Mouse (Mus musculus) erythroblast, adult 5-6 weeks (primary cell): ENCODE data around the gene Scnm1. TPM values are rescaled to one million over a fixed set of nuclear protein-coding genes. Genes with fewer than 3 reads are reported as not detected.
"Not testable (repeated sequence)": the region's sequence is repeated elsewhere in the genome, so short reads cannot be mapped to it uniquely, and the experiment has no call there.

ENCODE experiments used
- ATAC-seq: replicated peaks from 2 replicates; pipeline ENCODE4 v1.8.0; 2016; ENCODE audit warnings: moderate number of reproducible peaks, mild to moderate bottlenecking, moderate TSS enrichment, inconsistent platforms; ENCODE audit not compliant: poor library complexity, low FRiP score, severe bottlenecking
- total RNA-seq, 2 experiments: library from RNA; stranded (forward) in 1 of 2; stranded (reverse) in 1 of 2; fragments of 150-400 nt in 1 of 2; fragments of 200-764, 138-1000 nt in 1 of 2; gene quantifications; 2 replicates each; pipeline versions ENCODE4 v1.2.3 to v1.2.4; 2015 to 2017; ENCODE audit warnings: low replicate concordance in 2 of 2

Gene Scnm1
- total RNA-seq, 2 experiments from 2014 or later: 39.0 to 39.8 TPM

GRCm38 (mm10) chr3:95159511-95159986 is 25.7 kb upstream of the Scnm1 start:
- peak; percentile 17; the same call in 1 of the 2 replicates for ATAC-seq

DNA sequence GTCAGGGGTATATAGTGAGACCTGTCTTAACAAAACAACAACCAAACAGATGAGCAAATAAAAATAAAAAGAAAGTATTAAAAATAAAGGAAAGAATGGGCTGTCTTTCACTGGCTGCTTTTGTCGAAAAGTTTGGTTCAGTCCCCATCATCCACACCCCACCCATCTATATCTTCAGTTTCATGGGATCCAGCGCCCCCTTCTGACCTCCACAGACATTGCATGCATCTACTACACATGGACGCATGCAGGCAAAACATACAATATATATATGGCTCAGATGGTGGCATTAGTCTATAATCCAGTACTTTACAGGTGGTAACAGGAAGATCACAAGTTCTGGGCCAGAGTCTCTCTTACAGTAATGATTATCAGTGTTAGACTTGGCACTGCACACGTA is 20.1 kb upstream of the Scnm1 start:
- ATAC-seq: peak; percentile 83

DNA sequence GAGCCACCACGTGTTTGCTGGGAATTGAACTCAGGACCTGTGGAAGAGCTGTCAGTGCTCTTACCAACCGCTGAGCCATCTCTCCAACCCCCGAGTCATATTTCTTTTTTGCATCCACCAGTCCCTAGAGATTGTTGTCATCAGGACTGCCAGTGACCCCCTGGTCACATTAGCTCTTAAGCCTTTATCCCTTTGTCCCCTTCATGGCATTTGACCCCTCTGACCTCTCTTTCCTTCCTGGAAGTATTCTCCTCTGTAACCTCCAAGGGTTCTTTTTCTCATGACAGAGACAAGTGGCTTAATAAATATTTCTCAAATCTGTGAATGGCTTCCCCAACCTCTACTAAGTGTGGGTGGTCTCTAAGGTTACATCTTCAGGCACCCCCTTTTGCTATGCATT is 14.1 kb upstream of the Scnm1 start:
- no peak for ATAC-seq

- peak; percentile 88 for ATAC-seq
Observed at GRCm38 (mm10) chr3:95142617-95143011, 8.8 kb upstream of the Scnm1 start.

DNA sequence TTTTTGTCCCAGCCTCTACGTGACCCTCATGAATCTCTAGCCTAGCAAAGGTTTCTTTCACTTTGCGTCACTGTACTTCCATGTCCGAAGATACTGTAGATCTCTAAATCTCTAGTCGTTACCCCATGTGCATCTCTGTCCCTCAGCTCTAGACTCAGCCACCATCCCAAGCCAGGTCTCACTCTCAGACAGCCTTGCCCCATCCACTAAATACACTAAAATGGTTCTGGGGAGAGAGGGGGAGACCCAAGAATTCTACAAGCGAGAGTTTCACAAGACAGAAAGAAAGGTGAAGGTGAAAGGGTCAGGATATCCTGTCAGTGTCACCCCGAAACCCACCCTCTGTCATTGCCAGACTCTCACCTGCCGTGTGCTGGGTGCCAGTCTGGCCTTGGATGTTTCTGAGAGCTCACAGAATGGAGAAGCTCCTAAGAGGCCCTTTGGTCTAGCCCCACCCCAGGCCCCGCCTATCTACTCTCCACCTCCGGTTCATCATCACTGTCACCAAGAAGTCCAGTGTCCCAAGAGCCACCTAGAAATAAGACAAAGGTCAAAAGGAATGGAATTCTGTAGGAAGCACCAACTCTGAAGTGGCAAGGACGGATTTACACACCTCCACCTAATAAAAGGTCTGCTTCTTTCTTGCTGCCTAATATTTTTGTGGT is 8.3 kb upstream of the Scnm1 start, which contains the start of gene Tnfaip8l2:
Gene Tnfaip8l2, minus strand, starts transcription at position 409 of the 665 bp plus-strand sequence.
- peak; percentile 81 for ATAC-seq

- ATAC-seq: no peak
Observed at GRCm38 (mm10) chr3:95141474-95141873, 7.7 kb upstream of the Scnm1 start.

DNA sequence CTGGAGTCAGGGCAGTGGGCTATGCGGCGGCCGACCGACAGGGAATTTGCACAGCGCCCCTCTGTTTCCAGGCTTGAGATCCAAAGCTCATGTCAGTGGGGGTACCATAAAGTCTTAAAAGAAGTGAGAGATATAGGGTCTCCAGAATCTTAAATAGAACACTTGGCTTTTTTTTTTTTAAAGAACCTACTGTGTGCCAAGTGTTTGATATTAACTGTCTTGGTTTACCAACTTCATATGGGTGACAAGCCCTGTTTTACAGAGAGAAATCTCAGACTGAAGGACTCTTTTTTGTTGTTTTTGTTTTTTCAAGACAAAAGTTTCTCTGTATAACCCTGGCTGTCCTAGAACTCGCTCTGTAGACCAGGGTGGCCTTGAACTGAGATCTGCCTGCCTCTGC is 7.0 kb upstream of the Scnm1 start:
- ATAC-seq: no peak

DNA sequence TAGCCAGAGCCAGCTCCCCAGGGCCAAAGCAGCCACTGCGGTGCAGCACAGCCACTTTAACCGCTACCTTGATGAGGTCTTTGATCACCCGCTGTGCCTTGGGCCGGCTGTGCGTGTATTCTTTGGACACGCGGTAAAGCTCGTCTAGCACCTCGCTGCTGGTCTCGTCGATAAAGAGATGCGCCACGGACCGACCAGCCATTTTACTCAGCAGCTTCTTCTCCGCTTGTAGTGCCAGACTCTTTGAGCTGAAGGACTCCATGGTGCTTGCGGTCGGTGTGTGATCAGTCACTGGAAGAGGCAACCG is 6.4 kb upstream of the Scnm1 start:
- no peak for ATAC-seq

DNA sequence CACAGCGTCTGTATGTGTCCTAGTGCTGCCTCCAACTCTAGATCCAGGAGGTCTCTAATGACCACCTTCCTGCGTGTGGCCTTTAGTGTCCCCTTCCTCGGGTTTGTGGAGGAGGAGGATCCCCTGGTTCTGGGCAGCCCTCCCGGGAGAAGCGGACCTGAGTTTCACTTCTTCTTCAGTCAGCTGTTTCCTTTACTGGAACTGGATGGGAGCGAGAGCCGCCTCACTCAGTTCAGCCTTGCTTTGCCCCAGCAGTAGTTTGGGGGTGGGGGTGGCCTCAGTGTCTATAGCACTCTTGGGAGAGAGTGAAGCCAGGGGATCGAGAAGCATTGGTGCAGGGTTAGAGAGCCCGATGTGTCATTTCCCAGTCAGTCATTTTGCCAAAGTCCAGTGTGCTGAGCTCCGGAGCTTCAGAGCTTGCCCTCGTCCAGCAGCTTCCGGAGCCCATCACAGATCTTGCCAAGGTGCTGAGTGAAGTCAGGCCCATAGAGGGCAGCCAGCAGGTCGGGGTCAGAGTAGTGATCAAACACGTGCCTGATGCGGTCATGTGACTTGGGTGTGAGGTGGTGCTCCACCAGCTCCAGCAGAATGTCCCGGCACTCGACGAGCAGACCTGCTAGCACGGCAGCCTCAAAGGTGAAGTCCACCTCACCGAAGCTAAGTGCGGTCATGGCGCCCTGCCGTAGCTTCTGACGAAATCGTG is 5.9 kb upstream of the Scnm1 start:
- no peak for ATAC-seq

GRCm38 (mm10) chr3:95136336-95136735 is 2.5 kb upstream of the Scnm1 start:
- no peak for ATAC-seq

DNA sequence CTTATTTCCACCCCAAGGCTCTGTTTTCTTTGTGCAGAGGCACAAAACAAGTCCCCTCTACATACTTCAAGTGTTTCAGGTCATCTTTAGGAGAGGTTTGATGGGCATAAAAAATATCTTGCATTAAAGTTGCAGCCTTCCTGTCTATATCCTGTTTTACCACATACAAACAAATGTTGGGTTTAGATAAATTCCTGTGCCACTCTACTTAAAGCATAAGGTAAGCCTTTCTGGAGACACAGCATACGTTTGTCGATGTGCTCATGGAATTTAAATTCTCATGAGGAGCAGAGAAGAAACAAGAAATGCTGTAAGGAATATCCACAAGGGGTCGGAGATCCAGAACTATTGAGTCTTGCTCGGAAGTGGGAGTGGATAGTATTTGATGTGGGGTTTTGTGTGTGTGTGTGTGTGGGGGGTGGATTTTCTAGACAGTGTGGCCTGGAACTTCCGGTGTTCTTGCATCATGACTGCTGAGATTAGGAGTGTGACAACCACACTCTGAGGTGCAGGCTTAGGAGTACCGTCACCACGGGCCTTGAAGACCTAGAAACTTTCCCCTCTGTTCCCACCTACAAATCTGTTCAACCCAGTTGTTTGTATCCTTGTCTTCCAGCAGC is 1.7 kb upstream of the Scnm1 start:
- ATAC-seq: no peak

GRCm38 (mm10) chr3:95135023-95135422 is 1.2 kb upstream of the Scnm1 start:
- ATAC-seq: peak; percentile 52

- peak; percentile 56 for ATAC-seq
Observed at GRCm38 (mm10) chr3:95134133-95134532, 322 bp upstream of the Scnm1 start.

DNA sequence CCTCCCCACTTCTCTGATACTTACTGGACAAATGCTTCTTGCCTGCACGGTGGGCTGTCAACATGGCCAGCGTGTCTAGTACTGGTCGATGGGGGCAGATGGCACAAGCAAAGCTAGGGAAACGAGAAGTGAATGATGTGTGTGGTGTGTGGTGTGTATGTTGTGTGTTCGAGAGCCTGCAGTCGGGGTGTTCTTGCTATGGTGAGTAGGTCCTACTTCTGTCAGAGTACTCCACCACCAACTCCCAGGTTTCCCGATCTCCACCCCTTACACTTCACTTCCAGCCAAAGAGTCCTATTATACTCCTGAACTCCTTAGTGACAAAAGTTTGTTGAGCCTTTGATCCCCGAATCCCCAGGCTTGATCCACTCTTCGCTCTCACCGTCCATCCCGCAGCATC is 635 bp downstream of the Scnm1 start:
- 0 out of 2 replicates have a peak, but pooled peaks have one; percentile 3 for ATAC-seq

DNA sequence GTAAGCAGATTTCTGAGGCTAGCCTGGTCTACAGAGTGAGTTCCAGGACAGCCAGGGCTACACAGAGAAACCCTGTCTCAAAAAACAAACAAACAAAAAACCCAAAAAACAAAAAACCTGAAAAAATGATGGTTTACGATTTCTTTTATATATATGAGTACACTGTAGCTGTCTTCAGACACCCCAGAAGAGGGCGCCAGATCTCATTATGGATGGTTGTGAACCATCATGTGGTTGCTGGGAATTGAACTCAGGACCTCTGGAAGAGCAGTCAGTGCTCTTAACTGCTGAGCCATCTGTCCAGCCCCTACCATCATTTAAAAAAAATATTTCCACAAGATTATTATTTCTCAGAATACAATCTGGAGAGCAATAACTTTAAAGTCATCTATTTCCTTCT is 1.4 kb downstream of the Scnm1 start:
- ATAC-seq: not testable (repeated sequence)

DNA sequence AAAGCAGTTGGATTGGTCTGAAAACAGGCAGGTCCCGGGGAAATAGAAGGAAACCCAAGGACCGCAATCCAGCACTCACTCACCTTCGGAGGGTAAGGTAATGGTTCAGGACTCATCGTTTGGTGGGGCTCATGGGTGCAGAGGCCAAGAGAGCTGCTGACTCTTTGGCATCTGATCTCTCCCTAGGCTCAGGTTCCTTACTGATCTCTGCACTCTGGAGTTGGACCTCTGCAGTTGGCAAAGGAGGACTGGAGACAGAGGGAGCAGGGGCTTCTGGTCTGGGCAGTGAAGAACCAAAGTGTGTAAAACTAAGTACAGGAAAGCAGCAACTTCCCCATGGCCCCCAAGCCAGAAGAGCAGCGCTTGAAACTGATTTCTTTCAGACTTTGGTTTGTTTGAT is 3.7 kb downstream of the Scnm1 start:
- ATAC-seq: no peak

- ATAC-seq: no peak
Observed at GRCm38 (mm10) chr3:95129226-95129651, 4.6 kb downstream of the Scnm1 start.

DNA sequence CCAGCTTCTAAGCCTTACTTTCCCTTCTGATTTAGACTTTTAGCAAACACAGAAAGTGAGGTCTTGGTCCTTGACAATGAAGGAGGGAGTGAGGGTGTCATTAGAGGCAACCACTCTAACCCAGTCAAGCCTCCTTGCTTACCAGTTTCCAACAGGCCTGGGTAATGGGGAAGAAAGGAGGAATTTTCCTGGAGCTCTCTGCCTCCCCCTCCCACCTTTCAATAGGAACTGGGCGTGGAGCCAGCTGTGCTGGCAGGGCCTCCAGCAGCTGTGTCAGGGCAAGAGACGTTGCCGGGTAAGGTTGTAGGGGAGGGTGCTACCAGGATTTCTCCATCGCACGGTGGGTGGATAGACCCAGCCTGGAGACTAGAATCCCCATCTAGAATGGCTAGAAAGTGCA is 8.8 kb downstream of the Scnm1 start:
- no peak for ATAC-seq

GRCm38 (mm10) chr3:95124246-95124645 is 9.6 kb downstream of the Scnm1 start, which contains the start of gene Tmod4:
Tmod4 (plus strand) TSS chr3:95124476.
- ATAC-seq: peak; percentile 63

DNA sequence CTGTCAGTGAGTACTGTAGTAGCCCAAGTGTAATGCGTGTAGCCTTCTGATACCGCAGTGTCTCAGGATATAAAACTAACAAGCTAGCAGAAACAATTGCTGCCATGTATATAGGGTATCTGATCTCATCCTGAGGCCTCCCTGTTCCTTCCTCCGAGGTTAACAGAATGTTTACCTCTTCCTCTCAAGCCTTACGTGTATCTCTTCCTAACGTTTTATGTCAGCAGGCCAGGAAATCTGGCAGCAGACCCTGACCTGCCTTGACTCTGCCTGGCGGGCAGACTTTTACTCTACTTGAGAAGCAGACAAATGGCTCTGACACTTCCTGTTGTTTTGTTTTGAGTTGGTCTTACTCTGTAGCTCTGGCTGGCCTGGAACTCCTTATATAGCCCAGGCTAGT is 12.2 kb downstream of the Scnm1 start:
- no peak for ATAC-seq

GRCm38 (mm10) chr3:95117751-95118150 is 16.1 kb downstream of the Scnm1 start:
- ATAC-seq: no peak
